In genomic region chr3:136729978-136730377, GRCm38 (mm10) we compare ENCODE assay signal across 22 mouse cellular contexts.
DNase-seq lines count a peak whose midpoint lies in the region; ATAC-seq and TF ChIP-seq lines count a peak whose summit lies in the region.
"Had no signal": no experiment of that assay in that cellular context is flagged by ENCODE, and none has a peak within 500 bp of the region (broad histone marks: within the 10 kb centered on the region; RNA-seq: fewer than 3 reads in every experiment).

No protein-coding gene starts in this region.

- no peak overlapping the region for H3K4me3 ChIP-seq in embryonic facial prominence, embryonic 14.5 days (ENCODE audit: low read depth, low read length)
- no peak overlapping the region for H3K4me3 ChIP-seq in embryonic facial prominence, embryonic 10.5 days
- H3K4me3 ChIP-seq in CH12.LX (replicated peaks in 1 of 3; ENCODE audit: low read depth in 2 of 3, low read length in 2 of 3, poor library complexity in 1 of 3): no peak overlapping the region
- H3K4me3 ChIP-seq: heart, embryonic 13.5 days; limb, embryonic 13.5 days; liver, embryonic 12.5 days; midbrain, embryonic 12.5 days; neural tube, embryonic 12.5 days had no signal

- in situ Hi-C loops in CH12.LX (cut with MboI; ENCODE audit: low pct_ligation_motif_present, low pct_unique_long_range_greater_than_20kb, low sequenced_read_pairs): no loop called here

- no peak overlapping the region for H3K4me2 ChIP-seq in embryonic facial prominence, embryonic 14.5 days (ENCODE audit: low read depth, low read length)
- peak overlapping the region; percentile 24 for H3K4me2 ChIP-seq in CH12.LX (ENCODE audit: insufficient read depth, low read depth, poor library complexity, severe bottlenecking)
- H3K4me2 ChIP-seq: heart, embryonic 13.5 days; limb, embryonic 13.5 days; liver, embryonic 12.5 days; midbrain, embryonic 12.5 days; neural tube, embryonic 12.5 days had no signal

- H3K9me3 ChIP-seq in embryonic facial prominence, embryonic 14.5 days (ENCODE audit: control insufficient read depth, low read length): peaks cover 6% of the 10 kb centered on the region; the same call in 1 of the 2 replicates
- H3K9me3 ChIP-seq in embryonic facial prominence, embryonic 10.5 days: no peaks in the 10 kb centered on the region
- H3K9me3 ChIP-seq in CH12.LX (replicated peaks; ENCODE audit: low read length): peaks cover 4% of the 10 kb centered on the region
- H3K9me3 ChIP-seq: heart, embryonic 13.5 days; liver, embryonic 12.5 days; midbrain, embryonic 12.5 days; neural tube, embryonic 12.5 days had no signal

- TF ChIP-seq RAD21 in CH12.LX (IDR thresholded peaks at IDR 0.05; ENCODE audit: low read depth, low read length): no peak

- no peak overlapping the region for H3K9ac ChIP-seq in embryonic facial prominence, embryonic 14.5 days (ENCODE audit: low read depth, low read length)
- H3K9ac ChIP-seq in CH12.LX (ENCODE audit: insufficient read depth, low read depth): peak overlapping the region; percentile 18
- H3K9ac ChIP-seq: heart, embryonic 13.5 days; limb, embryonic 13.5 days; liver, embryonic 12.5 days; midbrain, embryonic 12.5 days; neural tube, embryonic 12.5 days had no signal

- no peaks in the 10 kb centered on the region for H3K36me3 ChIP-seq in embryonic facial prominence, embryonic 14.5 days (ENCODE audit: control insufficient read depth, insufficient read depth, low read length)
- H3K36me3 ChIP-seq in embryonic facial prominence, embryonic 10.5 days (replicated peaks): no peaks in the 10 kb centered on the region
- H3K36me3 ChIP-seq in CH12.LX (replicated peaks in 1 of 2; ENCODE audit: control insufficient read depth in 1 of 2, insufficient read depth in 1 of 2, low read length in 1 of 2): peaks cover 0 to 32% of the 10 kb centered on the region in 2 experiments
- H3K36me3 ChIP-seq: heart, embryonic 13.5 days; limb, embryonic 13.5 days; liver, embryonic 12.5 days; midbrain, embryonic 12.5 days; neural tube, embryonic 12.5 days had no signal

- peaks cover 1% of the 10 kb centered on the region for H3K4me1 ChIP-seq in embryonic facial prominence, embryonic 14.5 days (ENCODE audit: control insufficient read depth, insufficient read depth, low read length)
- peaks cover 9% of the 10 kb centered on the region for H3K4me1 ChIP-seq in embryonic facial prominence, embryonic 10.5 days
- H3K4me1 ChIP-seq in CH12.LX (ENCODE audit: control insufficient read depth in 1 of 2, insufficient read depth in 2 of 2): peaks cover 18 to 53% of the 10 kb centered on the region in 2 experiments

- TF ChIP-seq CTCF in CH12.LX (conservative IDR thresholded peaks at IDR 0.05 in 1 of 2, IDR thresholded peaks at IDR 0.05 in 1 of 2; ENCODE audit: low read depth in 2 of 2, low read length in 2 of 2): no peak

- H3K79me2 ChIP-seq in CH12.LX (replicated peaks; ENCODE audit: control insufficient read depth, extremely low read depth, insufficient read depth, poor library complexity, severe bottlenecking): peaks cover 51% of the 10 kb centered on the region

- 51% methylated on average over 10 of the region's 10 CpGs for WGBS in embryonic facial prominence, embryonic 14.5 days
- 45% methylated on average over 10 of the region's 10 CpGs for WGBS in embryonic facial prominence, embryonic 10.5 days

- H3K27me3 ChIP-seq in embryonic facial prominence, embryonic 14.5 days (replicated peaks; ENCODE audit: control insufficient read depth, insufficient read depth, low read length): no peaks in the 10 kb centered on the region
- no peaks in the 10 kb centered on the region for H3K27me3 ChIP-seq in embryonic facial prominence, embryonic 10.5 days (replicated peaks; ENCODE audit: low read depth, poor library complexity, severe bottlenecking)
- H3K27me3 ChIP-seq in CH12.LX (replicated peaks): no peaks in the 10 kb centered on the region
- H3K27me3 ChIP-seq: heart, embryonic 13.5 days; limb, embryonic 13.5 days; liver, embryonic 12.5 days; midbrain, embryonic 12.5 days; neural tube, embryonic 12.5 days had no signal

- no peak overlapping the region for H3K27ac ChIP-seq in embryonic facial prominence, embryonic 14.5 days (replicated peaks; ENCODE audit: low read depth, low read length)
- no peak overlapping the region for H3K27ac ChIP-seq in embryonic facial prominence, embryonic 10.5 days (replicated peaks)
- no peak overlapping the region for H3K27ac ChIP-seq in CH12.LX (ENCODE audit: insufficient read depth, low read depth)
- H3K27ac ChIP-seq: heart, embryonic 13.5 days; kidney, postnatal 0 days; limb, embryonic 13.5 days; liver, embryonic 12.5 days; midbrain, embryonic 12.5 days; neural tube, embryonic 12.5 days had no signal

- dilution Hi-C loops in CH12.LX (cut with MboI; ENCODE audit: extremely low pct_ligation_motif_present, extremely low pct_unique_long_range_greater_than_20kb, low sequenced_read_pairs): no loop called here

- ATAC-seq in embryonic facial prominence, embryonic 14.5 days (ENCODE audit: low read depth): no peak
- ATAC-seq: inflammation-experienced regulatory T-cells, adult 6 months; liver, embryonic 12.5 days had no signal

- DNase-seq in embryonic facial prominence, embryonic 14.5 days (ENCODE audit: low spot score): peak; percentile 20
- no peak for DNase-seq in embryonic facial prominence, embryonic 10.5 days (ENCODE audit: low spot score)
- peak; percentile 11 to 27 for DNase-seq in kidney, postnatal 4 days
- no peak for DNase-seq in kidney, postnatal 25 days
- no peak for DNase-seq in CH12.LX (ENCODE audit: extremely low read depth)
- peak; percentile 34 for DNase-seq in ZHBTc4 (ENCODE audit: low read depth, low spot score)
- DNase-seq in left cerebral cortex, adult 11 months (ENCODE audit: low spot score): no peak
- no peak for DNase-seq in spleen, postnatal 4 days (ENCODE audit: low spot score in 2 of 2)
- DNase-seq: adrenal gland, postnatal 14 days; cerebellum, adult 9-11 months; heart, adult 18-20 months; heart, postnatal 14 days; kidney, adult 18-20 months; lung, adult 2 months; right cerebral cortex, postnatal 14 days had no signal

- no peak for TF ChIP-seq POLR2A in CH12.LX (IDR thresholded peaks at IDR 0.05; ENCODE audit: low read depth, low read length)

- TF ChIP-seq EP300 in CH12.LX (IDR thresholded peaks at IDR 0.05; ENCODE audit: low read length): peak; percentile 48

TF ChIP-seq in CH12.LX, 34 proteins besides CTCF, POLR2A, EP300 and RAD21:
- no peak for TF ChIP-seq ELF1 (IDR thresholded peaks at IDR 0.05; ENCODE audit: low read depth, low read length)
- peak; percentile 15; the same call in 1 of the 2 replicates for TF ChIP-seq SMC3 (IDR thresholded peaks at IDR 0.05; ENCODE audit: low read depth, low read length)
- peak; percentile 97 for TF ChIP-seq SIN3A (IDR thresholded peaks at IDR 0.05; ENCODE audit: low read length)
- no peak for TF ChIP-seq ZC3H11A (IDR thresholded peaks at IDR 0.05; ENCODE audit: low read depth, low read length)
- peak; percentile 50; the same call in 1 of the 2 replicates for TF ChIP-seq IRF4 (IDR thresholded peaks at IDR 0.05; ENCODE audit: low read depth, low read length)
- no peak for TF ChIP-seq USF2 (conservative IDR thresholded peaks at IDR 0.05; ENCODE audit: low read depth, low read length)
- TF ChIP-seq MXI1 (IDR thresholded peaks at IDR 0.05; ENCODE audit: low read depth, low read length): peak; percentile 89

Comparison
In these comparisons a context has a peak if more than half of its experiments do, and no peak if none do; other contexts are left out.
1. DNase-seq: peak in embryonic facial prominence, embryonic 14.5 days (single experiment), kidney, postnatal 4 days (2 of 2) and ZHBTc4 (single experiment); none in embryonic facial prominence, embryonic 10.5 days (single experiment), kidney, postnatal 25 days (0 of 2), CH12.LX (single experiment), left cerebral cortex, adult 11 months (single experiment) and spleen, postnatal 4 days (0 of 2).